Mouse (Mus musculus) effector memory CD4-positive, alpha-beta T cell, adult 7 months (primary cell): Measurements from ENCODE around the gene Olfr1221. TPM values are rescaled to one million over a fixed set of nuclear protein-coding genes. Genes with fewer than 3 reads are reported as not detected.

Source experiments
- polyA plus RNA-seq: library from polyadenylated mRNA; unstranded; fragments of 100-300 nt; shearing (Covaris generic); gene quantifications from one replicate; pipeline ENCODE4 v1.2.1, GENCODE M21; 2017

The Olfr1221 gene
- polyA plus RNA-seq, result not detected

GRCm38 (mm10) chr2:89117183-89117582 is at the start of gene Olfr1221:
TSS of gene Olfr1221 (minus strand) at chr2:89117283.

GRCm38 (mm10) chr2:89163991-89164390 is 46.9 kb upstream of the Olfr1221 start, which contains the start of gene Olfr1224-ps1:
TSS of gene Olfr1224-ps1 (minus strand) at chr2:89164091.

GRCm38 (mm10) chr2:89151460-89151859 is 34.4 kb upstream of the Olfr1221 start, which contains the start of gene Olfr1223:
TSS of gene Olfr1223 (minus strand) at chr2:89151560.

GRCm38 (mm10) chr2:89132954-89133353 is 15.9 kb upstream of the Olfr1221 start, which contains the start of gene Olfr1222:
TSS of gene Olfr1222 (minus strand) at chr2:89133054.

GRCm38 (mm10) chr2:89106735-89107134 is 10.3 kb downstream of the Olfr1221 start, which contains the start of gene Olfr1220:
TSS of gene Olfr1220 (minus strand) at chr2:89106835.

GRCm38 (mm10) chr2:89083413-89083812 is 33.7 kb downstream of the Olfr1221 start, which contains the start of gene Olfr1219:
TSS of gene Olfr1219 (minus strand) at chr2:89083513.

GRCm38 (mm10) chr2:89061087-89061486 is 56.0 kb downstream of the Olfr1221 start, which contains the start of gene Olfr1218:
TSS of gene Olfr1218 (minus strand) at chr2:89061187.

Other genes starting within 250 kb of the Olfr1221 start
- gene Olfr1208, start 215.0 kb downstream of the Olfr1221 start, polyA plus RNA-seq, result not detected
- not detected for gene Olfr1209, start 202.1 kb downstream of the Olfr1221 start, polyA plus RNA-seq
- gene Olfr1211, start 179.2 kb downstream of the Olfr1221 start, polyA plus RNA-seq, result not detected
- gene Olfr1212, start 163.3 kb downstream of the Olfr1221 start, polyA plus RNA-seq, result not detected
- not detected for gene Gm13762, start 137.0 kb downstream of the Olfr1221 start, polyA plus RNA-seq
- not detected for gene Olfr1214, start 124.6 kb downstream of the Olfr1221 start, polyA plus RNA-seq
- gene Olfr1215, start 110.3 kb downstream of the Olfr1221 start, polyA plus RNA-seq, result 0.15 TPM
- not detected for gene Olfr1216, start 98.9 kb downstream of the Olfr1221 start, polyA plus RNA-seq
- gene Olfr1217, start 85.2 kb downstream of the Olfr1221 start, polyA plus RNA-seq, result not detected
- not detected for gene Olfr1218, start 56.1 kb downstream of the Olfr1221 start, polyA plus RNA-seq
- gene Olfr1219, start 33.8 kb downstream of the Olfr1221 start, polyA plus RNA-seq, result not detected
- gene Olfr1220, start 10.4 kb downstream of the Olfr1221 start, polyA plus RNA-seq, result 0.15 TPM
- gene Olfr1222, start 15.8 kb upstream of the Olfr1221 start, polyA plus RNA-seq, result not detected
- gene Olfr1223, start 34.3 kb upstream of the Olfr1221 start, polyA plus RNA-seq, result not detected
- gene Olfr1224-ps1, start 46.8 kb upstream of the Olfr1221 start, polyA plus RNA-seq, result not detected
- gene Olfr1225, start 57.4 kb upstream of the Olfr1221 start, polyA plus RNA-seq, result not detected
- gene Olfr1226, start 82.8 kb upstream of the Olfr1221 start, polyA plus RNA-seq, result 0.10 TPM
- not detected for gene Olfr1228, start 136.8 kb upstream of the Olfr1221 start, polyA plus RNA-seq
- not detected for gene Olfr1229, start 170.7 kb upstream of the Olfr1221 start, polyA plus RNA-seq
- not detected for gene Olfr1230, start 180.0 kb upstream of the Olfr1221 start, polyA plus RNA-seq
- not detected for gene Olfr1231, start 189.8 kb upstream of the Olfr1221 start, polyA plus RNA-seq
- gene Olfr1232, start 212.4 kb upstream of the Olfr1221 start, polyA plus RNA-seq, result not detected
- gene Olfr1233, start 225.1 kb upstream of the Olfr1221 start, polyA plus RNA-seq, result 0.11 TPM
- not detected for gene Olfr1234, start 247.6 kb upstream of the Olfr1221 start, polyA plus RNA-seq